Mouse (Mus musculus): ENCODE results near the gene Ramac. TPM values are rescaled to one million over a fixed set of nuclear protein-coding genes. Genes with fewer than 3 reads are reported as not detected.

Ramac gene
- 10 to 100 TPM; 25.3 to 28.2 TPM for total RNA-seq (2021)
- 10.4 and 16.4 TPM in 2 replicates for polyA plus RNA-seq (2012; rRNA removed)
- long read RNA-seq, transcript Ramac-201 (3 exons, 1,452 nt), result major isoform, 28 of 34 reads
- long read RNA-seq, partial matches to known transcripts, result 0 of 34 reads
- long read RNA-seq, other reads (novel, unspliced or antisense), result 6 of 34 reads

GRCm38 (mm10) chr7:81762180-81763109, at the start of gene Ramac:
Ramac (plus strand) TSS chr7:81762925.
- Histone ChIP-seq H3K4me1 (ENCODE audit: control insufficient read depth, insufficient read depth, low read length) (no peaks in the 10 kb centered on the region), H3K79me2 (replicated peaks; ENCODE audit: control insufficient read depth, insufficient read depth, low read length) (peaks cover 7% of the 10 kb centered on the region), H3K27ac (peak within 1 kb of the TSS; percentile 87), H3K27me3 (ENCODE audit: control insufficient read depth, insufficient read depth, low read length) (no peaks in the 10 kb centered on the region), H3K36me3 (ENCODE audit: control insufficient read depth, insufficient read depth, low read length) (peaks cover 5% of the 10 kb centered on the region; the same call in 1 of the 2 replicates), H3K4me3 (peak within 1 kb of the TSS; percentile 80), H3K9ac (ENCODE audit: low read depth, low read length) (peak within 1 kb of the TSS; percentile 87)
- under 1% methylated on average over 56 of the region's 56 CpGs for WGBS
- peak; percentile 87 to 90 for DNase-seq
- TF ChIP-seq CTCF (IDR thresholded peaks at IDR 0.05) (peak; percentile 11; the same call in 1 of the 2 replicates), POLR2A (IDR thresholded peaks at IDR 0.05; ENCODE audit: insufficient read depth, low read depth, low read length) (peak; percentile 77), EP300 (IDR thresholded peaks at IDR 0.05; ENCODE audit: insufficient read depth, low read depth, low read length) (peak; percentile 60; the same call in 1 of the 2 replicates)
- intact Hi-C loops (cut with DNase I), result no loop called here

- 63% methylated on average over 1 of the region's 1 CpGs for WGBS
- H3K4me3 ChIP-seq, result no peak overlapping the region
- TF ChIP-seq CTCF (IDR thresholded peaks at IDR 0.05), result no peak
- no peak for TF ChIP-seq POLR2A (IDR thresholded peaks at IDR 0.05; ENCODE audit: insufficient read depth, low read depth, low read length)
- no peak for TF ChIP-seq EP300 (IDR thresholded peaks at IDR 0.05; ENCODE audit: insufficient read depth, low read depth, low read length)
Observed at GRCm38 (mm10) chr7:81718657-81719056, 44.1 kb upstream of the Ramac start.

GRCm38 (mm10) chr7:81719216-81719661, 43.5 kb upstream of the Ramac start:
- Histone ChIP-seq H3K9ac (ENCODE audit: low read depth, low read length) (no peak overlapping the region), H3K27ac (no peak overlapping the region), H3K27me3 (ENCODE audit: control insufficient read depth, insufficient read depth, low read length) (no peaks in the 10 kb centered on the region), H3K36me3 (ENCODE audit: control insufficient read depth, insufficient read depth, low read length) (no peaks in the 10 kb centered on the region), H3K4me3 (no peak overlapping the region), H3K4me1 (ENCODE audit: control insufficient read depth, insufficient read depth, low read length) (no peaks in the 10 kb centered on the region; the same call in 1 of the 2 replicates), H3K79me2 (replicated peaks; ENCODE audit: control insufficient read depth, insufficient read depth, low read length) (no peaks in the 10 kb centered on the region)
- TF ChIP-seq POLR2A (IDR thresholded peaks at IDR 0.05; ENCODE audit: insufficient read depth, low read depth, low read length), result no peak
- no peak for DNase-seq
- intact Hi-C loops (cut with DNase I), result no loop called here
- 51% methylated on average over 1 of the region's 1 CpGs for WGBS

More at GRCm38 (mm10) chr7:81718657-81719056, 44.1 kb upstream of the Ramac start:
- no peaks in the 10 kb centered on the region; the same call in 1 of the 2 replicates for H3K4me1 ChIP-seq (ENCODE audit: control insufficient read depth, insufficient read depth, low read length)
- no peaks in the 10 kb centered on the region for H3K27me3 ChIP-seq (ENCODE audit: control insufficient read depth, insufficient read depth, low read length)
- intact Hi-C loops (cut with DNase I), result no loop called here
- H3K79me2 ChIP-seq (replicated peaks; ENCODE audit: control insufficient read depth, insufficient read depth, low read length), result no peaks in the 10 kb centered on the region
- no peak overlapping the region for H3K9ac ChIP-seq (ENCODE audit: low read depth, low read length)
- H3K36me3 ChIP-seq (ENCODE audit: control insufficient read depth, insufficient read depth, low read length), result no peaks in the 10 kb centered on the region
- H3K27ac ChIP-seq, result no peak overlapping the region
- DNase-seq, result no peak

- H3K27me3 ChIP-seq (ENCODE audit: control insufficient read depth, insufficient read depth, low read length), result no peaks in the 10 kb centered on the region
- DNase-seq, result peak; percentile 19 to 44
- TF ChIP-seq CTCF (IDR thresholded peaks at IDR 0.05) (0 out of 2 replicates have a peak, but pooled peaks have one; percentile 4), EP300 (IDR thresholded peaks at IDR 0.05; ENCODE audit: insufficient read depth, low read depth, low read length) (no peak), POLR2A (IDR thresholded peaks at IDR 0.05; ENCODE audit: insufficient read depth, low read depth, low read length) (no peak)
- no peaks in the 10 kb centered on the region for H3K36me3 ChIP-seq (ENCODE audit: control insufficient read depth, insufficient read depth, low read length)
- no peak overlapping the region; the same call in 1 of the 2 replicates for H3K27ac ChIP-seq
- 50% methylated on average over 5 of the region's 5 CpGs for WGBS
- intact Hi-C loops (cut with DNase I), result loop anchor here (5.0 kb wide), 1 partner anchor 34 kb away; no protein-coding TSS in a partner anchor
- H3K9ac ChIP-seq (ENCODE audit: low read depth, low read length), result no peak overlapping the region
- H3K79me2 ChIP-seq (replicated peaks; ENCODE audit: control insufficient read depth, insufficient read depth, low read length), result no peaks in the 10 kb centered on the region
- H3K4me1 ChIP-seq (ENCODE audit: control insufficient read depth, insufficient read depth, low read length), result no peaks in the 10 kb centered on the region; the same call in 1 of the 2 replicates
- H3K4me3 ChIP-seq, result no peak overlapping the region
Observed at GRCm38 (mm10) chr7:81721271-81721670, 41.5 kb upstream of the Ramac start.

GRCm38 (mm10) chr7:81723851-81724250, 38.9 kb upstream of the Ramac start:
- TF ChIP-seq CTCF (IDR thresholded peaks at IDR 0.05) (no peak), EP300 (IDR thresholded peaks at IDR 0.05; ENCODE audit: insufficient read depth, low read depth, low read length) (no peak), POLR2A (IDR thresholded peaks at IDR 0.05; ENCODE audit: insufficient read depth, low read depth, low read length) (no peak)
- Histone ChIP-seq H3K27me3 (ENCODE audit: control insufficient read depth, insufficient read depth, low read length) (no peaks in the 10 kb centered on the region), H3K27ac (no peak overlapping the region), H3K36me3 (ENCODE audit: control insufficient read depth, insufficient read depth, low read length) (no peaks in the 10 kb centered on the region), H3K9ac (ENCODE audit: low read depth, low read length) (no peak overlapping the region), H3K4me3 (no peak overlapping the region), H3K79me2 (replicated peaks; ENCODE audit: control insufficient read depth, insufficient read depth, low read length) (no peaks in the 10 kb centered on the region), H3K4me1 (ENCODE audit: control insufficient read depth, insufficient read depth, low read length) (no peaks in the 10 kb centered on the region; the same call in 1 of the 2 replicates)
- WGBS, result 87% methylated on average over 10 of the region's 10 CpGs
- intact Hi-C loops (cut with DNase I), result loop anchor here (5.0 kb wide), 1 partner anchor 37 kb away; no protein-coding TSS in a partner anchor
- DNase-seq, result no peak

All from heart, adult 2 months (tissue).